Mouse (Mus musculus): ENCODE data around the gene Pvalb. TPM values are rescaled to one million over a fixed set of nuclear protein-coding genes. Genes with fewer than 3 reads are reported as not detected.

The Pvalb gene
- polyA plus RNA-seq, 1 experiment from 2014 or later = 1.0 TPM

- Histone ChIP-seq H3K9ac (no peak overlapping the region), H3K36me3 (no peaks in the 10 kb centered on the region), H3K4me1 (replicated peaks) (peaks cover 8% of the 10 kb centered on the region; the same call in 1 of the 2 replicates), H3K27ac (no peak overlapping the region), H3K4me3 (no peak overlapping the region), H3K9me3 (replicated peaks) (no peaks in the 10 kb centered on the region), H3K27me3 (peaks cover 66% of the 10 kb centered on the region), H3K4me2 (no peak overlapping the region)
- WGBS = 57% methylated on average over 3 of the region's 3 CpGs
- no peak for ATAC-seq (replicated peaks; ENCODE audit: insufficient number of reproducible peaks, insufficient read depth, low FRiP score, low read depth)
Observed at GRCm38 (mm10) chr15:78194320-78194719, 11.9 kb downstream of the Pvalb start.

GRCm38 (mm10) chr15:78189636-78190035 is 16.6 kb downstream of the Pvalb start:
- Histone ChIP-seq H3K27me3 (peaks cover 51% of the 10 kb centered on the region), H3K36me3 (no peaks in the 10 kb centered on the region), H3K27ac (no peak overlapping the region), H3K4me3 (no peak overlapping the region), H3K9me3 (replicated peaks) (no peaks in the 10 kb centered on the region), H3K4me2 (no peak overlapping the region), H3K4me1 (replicated peaks) (no peaks in the 10 kb centered on the region), H3K9ac (no peak overlapping the region)
- ATAC-seq (replicated peaks; ENCODE audit: insufficient number of reproducible peaks, insufficient read depth, low FRiP score, low read depth) = no peak
- 83% methylated on average over 7 of the region's 7 CpGs for WGBS

GRCm38 (mm10) chr15:78188546-78188945 is 17.7 kb downstream of the Pvalb start:
- no peaks in the 10 kb centered on the region for H3K9me3 ChIP-seq (replicated peaks)
- H3K36me3 ChIP-seq = no peaks in the 10 kb centered on the region
- no peak overlapping the region for H3K9ac ChIP-seq
- no peak overlapping the region for H3K27ac ChIP-seq
- no peak overlapping the region for H3K4me3 ChIP-seq
- no peaks in the 10 kb centered on the region for H3K4me1 ChIP-seq (replicated peaks)
- H3K4me2 ChIP-seq = no peak overlapping the region
- 77% methylated on average over 3 of the region's 3 CpGs for WGBS
- peaks cover 50% of the 10 kb centered on the region for H3K27me3 ChIP-seq
- ATAC-seq (replicated peaks; ENCODE audit: insufficient number of reproducible peaks, insufficient read depth, low FRiP score, low read depth) = no peak

GRCm38 (mm10) chr15:78186906-78187305 is 19.3 kb downstream of the Pvalb start:
- Histone ChIP-seq H3K9me3 (replicated peaks) (no peaks in the 10 kb centered on the region), H3K27me3 (peaks cover 50% of the 10 kb centered on the region), H3K4me3 (no peak overlapping the region), H3K36me3 (no peaks in the 10 kb centered on the region), H3K9ac (no peak overlapping the region), H3K4me1 (replicated peaks) (peaks cover 3% of the 10 kb centered on the region; the same call in 1 of the 2 replicates), H3K27ac (no peak overlapping the region), H3K4me2 (no peak overlapping the region)
- 62% methylated on average over 5 of the region's 5 CpGs for WGBS
- no peak for ATAC-seq (replicated peaks; ENCODE audit: insufficient number of reproducible peaks, insufficient read depth, low FRiP score, low read depth)

GRCm38 (mm10) chr15:78185609-78186008 is 20.6 kb downstream of the Pvalb start:
- Histone ChIP-seq H3K27ac (no peak overlapping the region), H3K9ac (no peak overlapping the region), H3K4me3 (no peak overlapping the region), H3K36me3 (no peaks in the 10 kb centered on the region), H3K9me3 (replicated peaks) (no peaks in the 10 kb centered on the region), H3K4me2 (no peak overlapping the region), H3K27me3 (peaks cover 47% of the 10 kb centered on the region), H3K4me1 (replicated peaks) (peaks cover 4% of the 10 kb centered on the region; the same call in 1 of the 2 replicates)
- whole genome bisulfite sequencing = 84% methylated on average over 4 of the region's 4 CpGs
- no peak for ATAC-seq (replicated peaks; ENCODE audit: insufficient number of reproducible peaks, insufficient read depth, low FRiP score, low read depth)

- H3K4me3 ChIP-seq = no peak overlapping the region
- 0 out of 2 replicates have a peak, but pooled peaks have one; percentile 40 for ATAC-seq (replicated peaks; ENCODE audit: insufficient number of reproducible peaks, insufficient read depth, low FRiP score, low read depth)
- no peak overlapping the region for H3K9ac ChIP-seq
- peaks cover 4% of the 10 kb centered on the region; the same call in 1 of the 2 replicates for H3K4me1 ChIP-seq (replicated peaks)
- WGBS = 3% methylated on average over 10 of the region's 10 CpGs
- H3K4me2 ChIP-seq = no peak overlapping the region
- no peak overlapping the region for H3K27ac ChIP-seq
- H3K9me3 ChIP-seq (replicated peaks) = no peaks in the 10 kb centered on the region
- H3K36me3 ChIP-seq = no peaks in the 10 kb centered on the region
- peaks cover 49% of the 10 kb centered on the region for H3K27me3 ChIP-seq
Observed at GRCm38 (mm10) chr15:78184855-78185254, 21.3 kb downstream of the Pvalb start.

- H3K4me2 ChIP-seq = no peak overlapping the region
- no peaks in the 10 kb centered on the region for H3K9me3 ChIP-seq (replicated peaks)
- H3K36me3 ChIP-seq = no peaks in the 10 kb centered on the region
- H3K4me1 ChIP-seq (replicated peaks) = peaks cover 4% of the 10 kb centered on the region; the same call in 1 of the 2 replicates
- H3K27me3 ChIP-seq = peaks cover 49% of the 10 kb centered on the region
- no peak overlapping the region for H3K4me3 ChIP-seq
- no peak overlapping the region for H3K9ac ChIP-seq
- no peak overlapping the region for H3K27ac ChIP-seq
- WGBS = 24% methylated on average over 8 of the region's 8 CpGs
- ATAC-seq (replicated peaks; ENCODE audit: insufficient number of reproducible peaks, insufficient read depth, low FRiP score, low read depth) = no peak
Observed at GRCm38 (mm10) chr15:78181701-78182405, 24.3 kb downstream of the Pvalb start.

- H3K9me3 ChIP-seq (replicated peaks) = no peaks in the 10 kb centered on the region
- 51% methylated on average over 3 of the region's 3 CpGs for WGBS
- H3K27ac ChIP-seq = no peak overlapping the region
- peaks cover 36% of the 10 kb centered on the region for H3K27me3 ChIP-seq
- H3K4me2 ChIP-seq = no peak overlapping the region
- H3K4me1 ChIP-seq (replicated peaks) = peaks cover 8% of the 10 kb centered on the region
- H3K9ac ChIP-seq = no peak overlapping the region
- no peak for ATAC-seq (replicated peaks; ENCODE audit: insufficient number of reproducible peaks, insufficient read depth, low FRiP score, low read depth)
- H3K4me3 ChIP-seq = no peak overlapping the region
- no peaks in the 10 kb centered on the region for H3K36me3 ChIP-seq
Observed at GRCm38 (mm10) chr15:78179775-78180174, 26.4 kb downstream of the Pvalb start.

GRCm38 (mm10) chr15:78178397-78178796 is 27.8 kb downstream of the Pvalb start:
- WGBS = 6% methylated on average over 9 of the region's 9 CpGs
- H3K36me3 ChIP-seq = no peaks in the 10 kb centered on the region
- peaks cover 15% of the 10 kb centered on the region for H3K4me1 ChIP-seq (replicated peaks)
- H3K9me3 ChIP-seq (replicated peaks) = no peaks in the 10 kb centered on the region
- no peak overlapping the region for H3K9ac ChIP-seq
- peaks cover 25% of the 10 kb centered on the region for H3K27me3 ChIP-seq
- H3K27ac ChIP-seq = no peak overlapping the region
- ATAC-seq (replicated peaks; ENCODE audit: insufficient number of reproducible peaks, insufficient read depth, low FRiP score, low read depth) = no peak
- no peak overlapping the region for H3K4me2 ChIP-seq
- H3K4me3 ChIP-seq = no peak overlapping the region

GRCm38 (mm10) chr15:78177257-78177656 is 28.9 kb downstream of the Pvalb start:
- Histone ChIP-seq H3K9me3 (replicated peaks) (no peaks in the 10 kb centered on the region), H3K4me1 (replicated peaks) (peaks cover 24% of the 10 kb centered on the region), H3K4me3 (no peak overlapping the region), H3K4me2 (no peak overlapping the region), H3K27me3 (peaks cover 16% of the 10 kb centered on the region; the same call in 1 of the 2 replicates), H3K9ac (no peak overlapping the region), H3K36me3 (no peaks in the 10 kb centered on the region), H3K27ac (no peak overlapping the region)
- ATAC-seq (replicated peaks; ENCODE audit: insufficient number of reproducible peaks, insufficient read depth, low FRiP score, low read depth) = no peak
- 36% methylated on average over 10 of the region's 10 CpGs for WGBS

- Histone ChIP-seq H3K4me2 (peak overlapping the region; percentile 61), H3K27ac (no peak overlapping the region), H3K27me3 (peaks cover 3% of the 10 kb centered on the region; the same call in 1 of the 2 replicates), H3K4me1 (replicated peaks) (peaks cover 20% of the 10 kb centered on the region), H3K36me3 (no peaks in the 10 kb centered on the region), H3K9me3 (replicated peaks) (no peaks in the 10 kb centered on the region), H3K4me3 (peak overlapping the region; percentile 79), H3K9ac (peak overlapping the region; percentile 18)
- no peak for ATAC-seq (replicated peaks; ENCODE audit: insufficient number of reproducible peaks, insufficient read depth, low FRiP score, low read depth)
- WGBS = 71% methylated on average over 6 of the region's 6 CpGs
Observed at GRCm38 (mm10) chr15:78174887-78175245, 31.3 kb downstream of the Pvalb start.
